Comparison of ENCODE assay signal across 19 mouse cellular contexts in genomic region chr10:70824461-70824860, GRCm38 (mm10).
DNase-seq lines count a peak whose midpoint lies in the region; ATAC-seq lines count a peak whose summit lies in the region.
"Had no signal": no experiment of that assay in that cellular context is flagged by ENCODE, and none has a peak within 500 bp of the region (broad histone marks: within the 10 kb centered on the region; RNA-seq: fewer than 3 reads in every experiment).

No protein-coding gene starts in this region.

- no peaks in the 10 kb centered on the region for H3K36me3 ChIP-seq in hindbrain, embryonic 16.5 days (ENCODE audit: control insufficient read depth, insufficient read depth, low read length)
- H3K36me3 ChIP-seq: embryonic facial prominence, embryonic 10.5 days; G1E; limb, embryonic 15.5 days; liver, embryonic 15.5 days; midbrain, embryonic 10.5 days had no signal

- DNase-seq in adrenal gland, postnatal 14 days: peak; percentile 8
- no peak for DNase-seq in adrenal gland, adult 8-10 months
- peak; percentile 17 for DNase-seq in lung, postnatal 14 days
- no peak for DNase-seq in lung, postnatal 4 days
- peak; percentile 49 for DNase-seq in heart, postnatal 25 days (ENCODE audit: low spot score)
- no peak for DNase-seq in T-cell, adult 2 months (ENCODE audit: low spot score)
- DNase-seq: cerebellum, adult 9-10 months; kidney, adult 2 months; kidney, postnatal 10 days; thymus, postnatal 14 days had no signal

- H3K4me2 ChIP-seq in hindbrain, embryonic 16.5 days (ENCODE audit: low read length): no peak overlapping the region
- H3K4me2 ChIP-seq: limb, embryonic 15.5 days; liver, embryonic 15.5 days had no signal

- no peak overlapping the region for H3K27ac ChIP-seq in hindbrain, embryonic 16.5 days (ENCODE audit: low read depth, low read length)
- H3K27ac ChIP-seq: embryonic facial prominence, embryonic 10.5 days; layer of hippocampus, adult 2 months; limb, embryonic 15.5 days; liver, embryonic 15.5 days; macrophage; midbrain, embryonic 10.5 days had no signal

- H3K9me3 ChIP-seq in hindbrain, embryonic 16.5 days (ENCODE audit: control insufficient read depth, low read length): no peaks in the 10 kb centered on the region
- H3K9me3 ChIP-seq: embryonic facial prominence, embryonic 10.5 days; limb, embryonic 15.5 days; liver, embryonic 15.5 days; midbrain, embryonic 10.5 days had no signal

- no peaks in the 10 kb centered on the region for H3K27me3 ChIP-seq in hindbrain, embryonic 16.5 days (replicated peaks; ENCODE audit: control insufficient read depth, insufficient read depth, low read length)
- H3K27me3 ChIP-seq: limb, embryonic 15.5 days; liver, embryonic 15.5 days had no signal

- H3K9ac ChIP-seq in hindbrain, embryonic 16.5 days (ENCODE audit: low read depth, low read length): no peak overlapping the region
- H3K9ac ChIP-seq: limb, embryonic 15.5 days; liver, embryonic 15.5 days had no signal

- 74% methylated on average over 5 of the region's 5 CpGs for WGBS in hindbrain, embryonic 16.5 days

- intact Hi-C loops in heart, postnatal 25 days (cut with DNase I): no loop called here

- H3K4me3 ChIP-seq in hindbrain, embryonic 16.5 days (ENCODE audit: low read length): no peak overlapping the region
- H3K4me3 ChIP-seq: embryonic facial prominence, embryonic 10.5 days; layer of hippocampus, adult 2 months; limb, embryonic 15.5 days; liver, embryonic 15.5 days; midbrain, embryonic 10.5 days had no signal

- no peak for ATAC-seq in hindbrain, embryonic 16.5 days
- ATAC-seq: inflammation-experienced regulatory T-cells, adult 6 months had no signal

- H3K4me1 ChIP-seq in hindbrain, embryonic 16.5 days (ENCODE audit: control insufficient read depth, insufficient read depth, low read depth, low read length): peaks cover 2% of the 10 kb centered on the region
- H3K4me1 ChIP-seq: embryonic facial prominence, embryonic 10.5 days; limb, embryonic 15.5 days; liver, embryonic 15.5 days had no signal

Comparison
In these comparisons a context has a peak if more than half of its experiments do, and no peak if none do; other contexts are left out.
1. DNase-seq: peak in adrenal gland, postnatal 14 days (single experiment), lung, postnatal 14 days (single experiment) and heart, postnatal 25 days (single experiment); none in adrenal gland, adult 8-10 months (single experiment), lung, postnatal 4 days (0 of 2) and T-cell, adult 2 months (single experiment).